9 mouse cellular contexts compared by ENCODE assay signal in genomic region chr14:98810259-98811042, GRCm38 (mm10).
DNase-seq lines count a peak whose midpoint lies in the region; ATAC-seq and TF ChIP-seq lines count a peak whose summit lies in the region.
"Had no signal": no experiment of that assay in that cellular context is flagged by ENCODE, and none has a peak within 500 bp of the region (broad histone marks: within the 10 kb centered on the region; RNA-seq: fewer than 3 reads in every experiment).

No protein-coding gene starts in this region.

- H3K27me3 ChIP-seq in heart, embryonic 11.5 days (ENCODE audit: control insufficient read depth, insufficient read depth, low read length), result no peaks in the 10 kb centered on the region
- no peaks in the 10 kb centered on the region for H3K27me3 ChIP-seq in liver, postnatal 0 days (ENCODE audit: insufficient read depth, low read length)
- H3K27me3 ChIP-seq: neural tube, embryonic 13.5 days had no signal

- 75% methylated on average over 3 of the region's 3 CpGs for WGBS in heart, embryonic 11.5 days (ENCODE audit: insufficient replicate concordance)
- WGBS in liver, postnatal 0 days (ENCODE audit: insufficient replicate concordance), result 72% methylated on average over 3 of the region's 3 CpGs

- H3K9me3 ChIP-seq in heart, embryonic 11.5 days (replicated peaks; ENCODE audit: control insufficient read depth, low read length), result no peaks in the 10 kb centered on the region
- H3K9me3 ChIP-seq in liver, postnatal 0 days (ENCODE audit: low read length), result no peaks in the 10 kb centered on the region
- H3K9me3 ChIP-seq: neural tube, embryonic 13.5 days had no signal

- no peak overlapping the region for H3K9ac ChIP-seq in heart, embryonic 11.5 days (ENCODE audit: low read depth, low read length)
- no peak overlapping the region for H3K9ac ChIP-seq in liver, postnatal 0 days (replicated peaks)
- H3K9ac ChIP-seq: neural tube, embryonic 13.5 days had no signal

- no peaks in the 10 kb centered on the region for H3K36me3 ChIP-seq in heart, embryonic 11.5 days (ENCODE audit: control insufficient read depth, insufficient read depth, low read length)
- H3K36me3 ChIP-seq in liver, postnatal 0 days (replicated peaks; ENCODE audit: insufficient read depth, low read length), result no peaks in the 10 kb centered on the region
- H3K36me3 ChIP-seq: neural tube, embryonic 13.5 days had no signal

- H3K27ac ChIP-seq in heart, embryonic 11.5 days (ENCODE audit: low read depth, low read length), result no peak overlapping the region
- H3K27ac ChIP-seq in layer of hippocampus, adult 2 months, result no peak overlapping the region
- no peak overlapping the region for H3K27ac ChIP-seq in liver, postnatal 0 days (ENCODE audit: low read depth)
- H3K27ac ChIP-seq: neural tube, embryonic 13.5 days had no signal

- H3K4me3 ChIP-seq in heart, embryonic 11.5 days (ENCODE audit: low read depth, low read length), result no peak overlapping the region
- H3K4me3 ChIP-seq in layer of hippocampus, adult 2 months, result no peak overlapping the region
- no peak overlapping the region for H3K4me3 ChIP-seq in liver, postnatal 0 days (ENCODE audit: low read depth, low read length)
- H3K4me3 ChIP-seq: neural tube, embryonic 13.5 days had no signal

- no peak overlapping the region for H3K4me2 ChIP-seq in heart, embryonic 11.5 days
- H3K4me2 ChIP-seq in liver, postnatal 0 days (ENCODE audit: low read depth, low read length), result no peak overlapping the region
- H3K4me2 ChIP-seq: neural tube, embryonic 13.5 days had no signal

- no peaks in the 10 kb centered on the region for H3K4me1 ChIP-seq in heart, embryonic 11.5 days (ENCODE audit: control insufficient read depth, insufficient read depth, low read length)
- no peaks in the 10 kb centered on the region for H3K4me1 ChIP-seq in liver, postnatal 0 days (ENCODE audit: insufficient read depth)
- H3K4me1 ChIP-seq: neural tube, embryonic 13.5 days had no signal

- no peak for TF ChIP-seq EP300 in liver, postnatal 0 days (IDR thresholded peaks at IDR 0.05; ENCODE audit: low read depth)

- ATAC-seq in heart, embryonic 11.5 days (replicated peaks; ENCODE audit: insufficient number of reproducible peaks, low FRiP score, low TSS enrichment), result no peak
- no peak for ATAC-seq in liver, postnatal 0 days

- no peak for TF ChIP-seq CTCF in layer of hippocampus, adult 2 months (conservative IDR thresholded peaks at IDR 0.05)
- TF ChIP-seq CTCF in liver, postnatal 0 days (IDR thresholded peaks at IDR 0.05; ENCODE audit: low read depth), result no peak

- DNase-seq in heart, adult 18-20 months, result peak; percentile 7 to 32
- DNase-seq in ovary, postnatal 14 days (ENCODE audit: low spot score), result peak; percentile 16
- DNase-seq in ovary, postnatal 10 days (ENCODE audit: low spot score), result no peak
- peak; percentile 29 to 41 for DNase-seq in layer of hippocampus, adult 2 months (ENCODE audit: low spot score in 2 of 2)
- peak; percentile 30 for DNase-seq in right cerebral cortex, postnatal 4 days
- DNase-seq in urinary bladder, adult 18-20 months (ENCODE audit: low spot score in 2 of 2), result no peak
- DNase-seq in liver, postnatal 0 days, result no peak

Comparison
In these comparisons a context has a peak if more than half of its experiments do, and no peak if none do; other contexts are left out.
1. DNase-seq: peak in heart, adult 18-20 months (2 of 2), ovary, postnatal 14 days (single experiment), layer of hippocampus, adult 2 months (2 of 2) and right cerebral cortex, postnatal 4 days (single experiment); none in ovary, postnatal 10 days (single experiment), urinary bladder, adult 18-20 months (0 of 2) and liver, postnatal 0 days (single experiment).